Mouse (Mus musculus) testis, adult 2 months (tissue): ENCODE results near the gene Pex26.

Source experiments
- CTCF ChIP-seq: fragments of 200-500 bp; IDR thresholded peaks from 2 replicates; pipeline ENCODE4 v1.5.1; 2012; ENCODE audit warnings: low read depth, mild to moderate bottlenecking, inconsistent platforms, low read length, moderate library complexity; ENCODE audit not compliant: control insufficient read depth, insufficient read depth, insufficient replicate concordance
- POLR2A ChIP-seq: fragments of 200-500 bp; IDR thresholded peaks from 2 replicates; pipeline ENCODE4 v1.6.1; 2012; ENCODE audit warnings: low read depth, mild to moderate bottlenecking, inconsistent platforms, low read length, moderate library complexity; ENCODE audit not compliant: control insufficient read depth

- TF ChIP-seq POLR2A, result no peak
- TF ChIP-seq CTCF, result no peak
These were observed 16.0 kb upstream of the Pex26 start for GRCm38 (mm10) chr6:121167381-121167975.
